Mouse (Mus musculus): Measurements from ENCODE around the gene Top2a. TPM values are rescaled to one million over a fixed set of nuclear protein-coding genes. Genes with fewer than 3 reads are reported as not detected.

The Top2a gene
- total RNA-seq, 2 experiments from 2014 or later, result 2.7 to 3.3 TPM

- DNase-seq, result peak; percentile 58 to 61
Measured at GRCm38 (mm10) chr11:98981997-98982772, 41.8 kb downstream of the Top2a start.

GRCm38 (mm10) chr11:98981289-98981996, 42.5 kb downstream of the Top2a start:
- no peak for DNase-seq

GRCm38 (mm10) chr11:98979356-98979755, 44.6 kb downstream of the Top2a start:
- DNase-seq, result no peak

DNA sequence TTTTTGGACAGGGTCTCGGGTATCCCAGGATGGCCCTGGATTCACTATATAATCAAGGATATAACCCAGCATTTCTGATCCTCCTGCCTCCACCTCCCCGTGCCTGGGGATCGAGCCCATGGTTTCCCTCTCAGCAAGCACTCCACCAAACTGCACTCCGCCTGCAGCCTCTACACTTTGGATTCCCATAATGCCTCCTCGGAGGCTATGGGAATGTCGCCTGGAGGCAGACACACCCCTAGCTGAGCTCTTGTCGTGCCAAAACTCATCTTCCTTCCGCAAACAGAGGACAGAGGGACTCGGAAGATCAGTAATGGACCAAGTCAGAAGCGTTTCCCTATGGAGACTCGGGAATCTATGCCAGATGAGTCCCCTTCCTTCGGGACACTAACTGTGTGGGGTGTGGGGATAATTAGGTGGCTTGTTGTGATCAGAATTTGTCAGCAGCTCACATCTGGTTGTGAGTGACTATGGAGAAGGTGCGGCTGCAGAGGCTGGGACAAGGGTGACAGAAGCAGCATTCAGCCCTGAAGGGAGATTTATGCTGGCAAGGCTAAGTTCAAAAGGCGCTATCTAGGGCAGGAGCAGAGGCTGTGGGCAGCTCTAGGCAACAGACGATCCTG, 45.4 kb downstream of the Top2a start:
- DNase-seq, result no peak

DNA sequence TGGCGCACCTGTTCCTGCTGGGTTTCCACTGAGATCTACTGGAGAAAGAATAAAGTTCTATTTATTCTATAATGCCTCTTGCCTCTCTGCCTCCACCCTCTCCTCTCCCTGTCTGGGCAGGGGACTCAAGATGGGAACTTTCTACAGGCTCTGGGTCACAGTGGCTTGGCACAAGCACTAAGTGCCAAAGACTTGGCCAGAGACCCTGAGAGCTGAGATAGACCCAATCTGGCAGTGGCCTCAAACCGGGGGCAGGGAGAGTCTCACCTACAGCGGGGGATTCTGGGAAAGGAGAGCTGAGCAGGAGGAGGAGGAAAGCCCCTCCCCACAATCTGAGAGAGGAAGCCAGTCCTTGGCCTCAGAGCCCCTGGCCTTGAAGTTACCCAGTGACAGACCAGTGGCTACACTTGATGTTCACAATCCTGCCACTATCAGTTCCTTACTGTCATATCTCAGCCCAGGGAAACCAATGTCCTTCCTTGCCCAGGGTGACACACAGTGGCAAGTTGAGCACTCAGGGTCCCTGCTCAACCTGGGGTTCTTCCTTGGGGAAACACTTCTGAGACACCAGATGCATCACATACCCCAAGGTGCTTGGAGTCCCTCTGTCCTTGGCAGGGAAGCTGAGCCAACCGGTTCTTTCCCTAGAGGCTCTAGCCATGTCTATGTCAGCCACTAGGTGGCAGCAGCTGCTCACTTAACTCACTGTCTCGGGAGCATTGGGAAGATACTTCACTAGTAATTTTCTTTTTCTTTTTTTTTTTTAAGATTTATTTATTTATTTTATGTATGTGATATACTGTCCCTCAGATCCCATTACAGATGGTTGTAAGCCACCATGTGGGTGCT, 48.9 kb downstream of the Top2a start:
- DNase-seq, result peak; percentile 76 to 77

GRCm38 (mm10) chr11:98974213-98974612, 49.8 kb downstream of the Top2a start:
- no peak for DNase-seq

DNA sequence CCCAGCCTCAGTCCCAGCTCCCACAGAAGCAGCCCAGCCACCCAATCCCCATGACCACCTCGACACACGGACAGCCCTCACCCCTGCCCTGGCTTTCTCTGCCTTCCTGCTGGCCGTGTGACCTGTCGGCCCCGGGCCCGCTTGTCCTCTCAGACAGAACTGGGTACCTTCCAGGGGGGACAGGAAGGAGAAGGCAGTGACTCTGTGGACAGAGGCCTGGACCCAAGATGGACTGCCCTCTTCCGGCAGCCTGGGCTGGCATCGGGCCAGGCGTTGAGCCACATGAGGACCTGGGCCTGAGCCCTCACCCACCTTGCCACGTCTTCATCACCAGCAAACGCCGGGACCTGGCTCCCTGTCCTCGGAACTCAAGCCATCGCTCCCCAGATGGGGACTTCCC, 50.4 kb downstream of the Top2a start:
- no peak for DNase-seq

- DNase-seq, result no peak
Measured at GRCm38 (mm10) chr11:98972801-98973360, 51.1 kb downstream of the Top2a start.

GRCm38 (mm10) chr11:98972215-98972614, 51.8 kb downstream of the Top2a start:
- peak; percentile 73 to 78 for DNase-seq

GRCm38 (mm10) chr11:98971316-98972031, 52.5 kb downstream of the Top2a start:
- DNase-seq, result no peak

GRCm38 (mm10) chr11:98970191-98970925, 53.6 kb downstream of the Top2a start:
- no peak for DNase-seq

- DNase-seq, result peak; percentile 79 to 80
Measured at GRCm38 (mm10) chr11:98969496-98969927, 54.5 kb downstream of the Top2a start.

- DNase-seq, result no peak
Measured at GRCm38 (mm10) chr11:98968716-98969495, 55.1 kb downstream of the Top2a start.

DNA sequence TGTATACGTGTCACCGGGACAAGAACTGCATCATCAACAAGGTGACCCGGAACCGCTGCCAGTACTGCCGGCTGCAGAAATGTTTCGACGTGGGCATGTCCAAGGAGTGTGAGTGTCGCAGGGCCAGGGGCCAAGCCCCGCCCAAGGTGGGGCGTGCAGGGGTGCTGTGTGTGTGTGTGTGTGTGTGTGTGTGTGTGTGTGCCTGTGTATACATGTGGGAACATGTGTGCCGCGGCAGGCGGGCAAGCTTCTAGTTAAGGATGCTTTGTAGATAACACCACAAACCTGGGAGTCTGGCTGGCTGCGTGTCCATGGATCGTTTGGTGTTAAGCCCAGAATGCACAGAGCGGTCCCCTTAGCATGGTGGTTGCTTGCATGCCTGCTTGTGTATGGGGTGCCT, 55.9 kb downstream of the Top2a start:
- no peak for DNase-seq

GRCm38 (mm10) chr11:98966499-98967141, 57.4 kb downstream of the Top2a start:
- DNase-seq, result peak; percentile 77 to 83

DNA sequence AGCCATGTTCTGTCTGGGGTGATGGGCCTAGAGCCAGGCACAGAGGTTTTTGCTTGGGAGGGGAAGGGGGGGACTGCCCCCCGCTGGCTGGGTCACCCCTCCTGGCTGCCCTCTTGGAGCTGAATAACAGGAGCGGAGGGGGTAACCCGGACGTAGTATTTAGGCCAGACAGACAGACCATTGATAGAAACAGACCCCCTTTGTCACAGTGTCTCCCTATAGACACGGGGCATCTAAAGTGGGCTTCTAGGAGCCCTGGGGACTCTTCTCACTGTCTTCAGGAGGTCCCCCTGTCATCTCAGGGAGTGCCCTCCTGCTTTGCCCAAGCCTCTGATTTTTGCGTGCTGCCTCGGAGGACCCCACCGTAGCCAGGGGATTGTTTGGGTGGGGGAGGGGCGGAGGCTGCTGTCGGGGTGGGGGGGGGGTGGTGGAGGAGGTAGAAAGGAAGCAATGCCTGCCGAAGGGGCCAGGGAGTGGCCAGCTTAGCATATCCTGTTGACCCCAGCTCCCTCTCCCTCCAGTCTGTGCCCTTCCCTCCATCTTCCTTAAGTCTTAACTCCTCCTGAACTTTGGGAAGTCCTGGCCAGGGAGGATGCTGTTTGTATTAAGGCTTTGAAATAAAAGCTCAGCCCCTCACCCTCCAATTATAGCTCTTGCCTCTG, 58.4 kb downstream of the Top2a start:
- DNase-seq, result no peak

DNA sequence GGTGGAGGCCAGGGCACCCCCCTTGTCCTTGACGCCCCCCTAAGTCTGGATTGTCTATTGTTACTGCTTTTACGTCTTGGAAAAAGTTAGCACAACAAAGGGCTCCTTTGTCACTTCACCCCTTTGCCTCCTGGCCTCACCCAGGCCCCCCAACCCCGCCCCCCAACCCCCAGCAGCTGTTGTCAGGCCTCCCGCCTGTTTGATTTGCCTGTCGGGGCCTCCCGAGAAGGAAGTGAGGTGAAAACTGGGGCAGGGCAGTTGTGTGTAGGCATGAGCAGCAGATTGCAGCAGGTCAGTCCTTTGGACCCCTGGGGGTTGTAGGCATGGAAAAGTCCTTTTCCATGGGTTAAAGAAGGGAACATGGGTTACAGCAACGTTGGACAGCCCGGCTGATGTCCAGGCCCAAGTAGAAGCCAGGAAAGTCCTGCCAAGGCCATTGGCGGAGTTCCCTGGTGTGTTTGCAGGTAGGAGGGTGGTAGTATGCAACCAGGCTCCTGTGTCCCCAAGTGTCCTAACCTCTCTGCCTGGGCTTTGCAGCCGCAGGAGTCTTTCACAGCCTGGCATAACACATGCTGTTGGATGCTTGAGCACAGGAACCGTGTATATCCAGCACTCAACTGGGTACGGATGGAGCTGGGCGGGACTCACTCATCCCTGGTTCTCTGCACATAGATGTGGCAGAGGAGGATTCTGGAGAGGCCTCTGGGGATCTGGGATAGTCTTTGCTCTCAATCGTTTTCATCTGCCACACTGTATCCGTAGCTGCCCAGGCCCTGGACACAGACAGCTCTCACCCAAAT, 59.2 kb downstream of the Top2a start:
- DNase-seq, result no peak

GRCm38 (mm10) chr11:98964201-98964615, 59.8 kb downstream of the Top2a start:
- DNase-seq, result no peak
